Mouse (Mus musculus): Measurements from ENCODE around the gene Col6a3. TPM values are rescaled to one million over a fixed set of nuclear protein-coding genes. Genes with fewer than 3 reads are reported as not detected.

The Col6a3 gene
- polyA plus RNA-seq, 1 experiment from 2014 or later = 19.5 TPM

GRCm38 (mm10) chr1:90790925-90791324 is 52.8 kb downstream of the Col6a3 start:
- Histone ChIP-seq H3K9ac (replicated peaks; ENCODE audit: low read length) (no peak overlapping the region), H3K36me3 (replicated peaks; ENCODE audit: control insufficient read depth, insufficient read depth, low read depth, low read length) (no peaks in the 10 kb centered on the region; the same call in 1 of the 2 replicates), H3K4me3 (ENCODE audit: low read depth, low read length) (no peak overlapping the region), H3K4me1 (ENCODE audit: control insufficient read depth, insufficient read depth, low read length) (no peaks in the 10 kb centered on the region), H3K9me3 (replicated peaks; ENCODE audit: control insufficient read depth, low read length) (no peaks in the 10 kb centered on the region), H3K4me2 (ENCODE audit: low read depth, low read length) (no peak overlapping the region), H3K27ac (replicated peaks; ENCODE audit: low read depth, low read length) (no peak overlapping the region), H3K27me3 (ENCODE audit: control insufficient read depth, insufficient read depth, low read length) (no peaks in the 10 kb centered on the region)
- DNase-seq (ENCODE audit: low spot score) (no peak), ATAC-seq (replicated peaks; ENCODE audit: insufficient number of reproducible peaks, low FRiP score, low TSS enrichment, low read depth) (no peak)
- WGBS = 92% methylated on average over 4 of the region's 4 CpGs

GRCm38 (mm10) chr1:90789506-90789905 is 54.3 kb downstream of the Col6a3 start:
- Histone ChIP-seq H3K4me2 (ENCODE audit: low read depth, low read length) (no peak overlapping the region), H3K4me1 (ENCODE audit: control insufficient read depth, insufficient read depth, low read length) (no peaks in the 10 kb centered on the region), H3K36me3 (replicated peaks; ENCODE audit: control insufficient read depth, insufficient read depth, low read depth, low read length) (no peaks in the 10 kb centered on the region; the same call in 1 of the 2 replicates), H3K4me3 (ENCODE audit: low read depth, low read length) (no peak overlapping the region), H3K9me3 (replicated peaks; ENCODE audit: control insufficient read depth, low read length) (no peaks in the 10 kb centered on the region), H3K27ac (replicated peaks; ENCODE audit: low read depth, low read length) (no peak overlapping the region), H3K27me3 (ENCODE audit: control insufficient read depth, insufficient read depth, low read length) (no peaks in the 10 kb centered on the region), H3K9ac (replicated peaks; ENCODE audit: low read length) (no peak overlapping the region)
- ATAC-seq (replicated peaks; ENCODE audit: insufficient number of reproducible peaks, low FRiP score, low TSS enrichment, low read depth) (no peak), DNase-seq (ENCODE audit: low spot score) (no peak)
- WGBS = 83% methylated on average over 6 of the region's 6 CpGs

DNA sequence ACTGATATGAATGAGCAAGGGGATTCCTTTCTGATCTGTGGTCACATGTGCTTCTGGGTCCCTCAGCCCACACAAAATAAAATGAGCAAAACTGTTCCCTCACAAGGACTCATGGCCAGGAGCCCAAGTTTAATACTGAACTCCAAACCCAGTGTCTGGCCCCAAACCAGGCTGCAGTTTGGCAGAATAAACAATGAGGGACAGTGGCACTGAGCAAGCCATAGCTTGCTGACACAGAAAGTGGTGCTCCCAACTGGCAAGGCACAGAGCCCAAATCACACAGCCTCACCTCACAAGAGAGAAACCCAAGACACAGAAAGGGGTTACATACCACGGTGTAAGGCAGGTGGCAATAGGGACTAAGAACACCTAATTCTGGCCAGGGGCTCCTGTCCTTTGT is 63.3 kb downstream of the Col6a3 start:
- H3K4me2 ChIP-seq (ENCODE audit: low read depth, low read length) = no peak overlapping the region
- H3K9me3 ChIP-seq (replicated peaks; ENCODE audit: control insufficient read depth, low read length) = no peaks in the 10 kb centered on the region
- DNase-seq (ENCODE audit: low spot score) (no peak), ATAC-seq (replicated peaks; ENCODE audit: insufficient number of reproducible peaks, low FRiP score, low TSS enrichment, low read depth) (no peak)
- no peaks in the 10 kb centered on the region for H3K27me3 ChIP-seq (ENCODE audit: control insufficient read depth, insufficient read depth, low read length)
- no peaks in the 10 kb centered on the region for H3K4me1 ChIP-seq (ENCODE audit: control insufficient read depth, insufficient read depth, low read length)
- 88% methylated on average over 1 of the region's 1 CpGs for WGBS
- H3K36me3 ChIP-seq (replicated peaks; ENCODE audit: control insufficient read depth, insufficient read depth, low read depth, low read length) = no peaks in the 10 kb centered on the region
- no peak overlapping the region for H3K9ac ChIP-seq (replicated peaks; ENCODE audit: low read length)
- H3K27ac ChIP-seq (replicated peaks; ENCODE audit: low read depth, low read length) = no peak overlapping the region
- no peak overlapping the region for H3K4me3 ChIP-seq (ENCODE audit: low read depth, low read length)

- Histone ChIP-seq H3K9me3 (replicated peaks; ENCODE audit: control insufficient read depth, low read length) (no peaks in the 10 kb centered on the region), H3K9ac (replicated peaks; ENCODE audit: low read length) (no peak overlapping the region), H3K4me2 (ENCODE audit: low read depth, low read length) (no peak overlapping the region), H3K4me3 (ENCODE audit: low read depth, low read length) (no peak overlapping the region), H3K36me3 (replicated peaks; ENCODE audit: control insufficient read depth, insufficient read depth, low read depth, low read length) (no peaks in the 10 kb centered on the region), H3K4me1 (ENCODE audit: control insufficient read depth, insufficient read depth, low read length) (no peaks in the 10 kb centered on the region), H3K27ac (replicated peaks; ENCODE audit: low read depth, low read length) (no peak overlapping the region), H3K27me3 (ENCODE audit: control insufficient read depth, insufficient read depth, low read length) (no peaks in the 10 kb centered on the region)
- DNase-seq (ENCODE audit: low spot score) (no peak), ATAC-seq (replicated peaks; ENCODE audit: insufficient number of reproducible peaks, low FRiP score, low TSS enrichment, low read depth) (no peak)
- WGBS = 93% methylated on average over 7 of the region's 7 CpGs
Observed at GRCm38 (mm10) chr1:90779072-90779471, 64.7 kb downstream of the Col6a3 start.

- H3K4me3 ChIP-seq (ENCODE audit: low read depth, low read length) = no peak overlapping the region
- H3K36me3 ChIP-seq (replicated peaks; ENCODE audit: control insufficient read depth, insufficient read depth, low read depth, low read length) = no peaks in the 10 kb centered on the region
- no peaks in the 10 kb centered on the region for H3K4me1 ChIP-seq (ENCODE audit: control insufficient read depth, insufficient read depth, low read length)
- no peaks in the 10 kb centered on the region for H3K27me3 ChIP-seq (ENCODE audit: control insufficient read depth, insufficient read depth, low read length)
- ATAC-seq (replicated peaks; ENCODE audit: insufficient number of reproducible peaks, low FRiP score, low TSS enrichment, low read depth) = peak; percentile 94
- no peak overlapping the region for H3K4me2 ChIP-seq (ENCODE audit: low read depth, low read length)
- peak; percentile 55 for DNase-seq (ENCODE audit: low spot score)
- no peak overlapping the region for H3K27ac ChIP-seq (replicated peaks; ENCODE audit: low read depth, low read length)
- H3K9me3 ChIP-seq (replicated peaks; ENCODE audit: control insufficient read depth, low read length) = no peaks in the 10 kb centered on the region
- no peak overlapping the region; the same call in 1 of the 2 replicates for H3K9ac ChIP-seq (replicated peaks; ENCODE audit: low read length)
- WGBS = 7% methylated on average over 10 of the region's 10 CpGs
Observed at GRCm38 (mm10) chr1:90775477-90776241, 68.1 kb downstream of the Col6a3 start.

DNA sequence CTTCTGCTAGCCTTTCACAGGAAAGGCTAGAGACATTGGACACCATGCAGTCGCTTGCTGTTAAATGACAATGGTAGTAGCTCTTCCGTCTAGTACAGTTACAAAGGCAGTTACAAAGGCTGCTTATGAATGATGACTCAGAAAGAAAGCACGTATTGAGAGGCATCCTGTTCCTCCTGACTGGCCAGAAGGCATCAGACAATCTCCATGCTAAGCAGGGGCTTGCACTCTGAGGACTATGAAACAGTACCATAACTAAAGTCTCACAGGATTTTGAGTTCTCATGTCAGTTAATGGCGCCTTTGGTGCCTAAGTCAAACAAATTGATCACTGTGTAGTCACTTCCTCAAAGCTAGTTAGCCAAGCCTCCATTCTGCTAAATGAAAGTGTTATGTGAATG is 72.6 kb downstream of the Col6a3 start:
- no peak for ATAC-seq (replicated peaks; ENCODE audit: insufficient number of reproducible peaks, low FRiP score, low TSS enrichment, low read depth)
- Histone ChIP-seq H3K4me2 (ENCODE audit: low read depth, low read length) (no peak overlapping the region), H3K4me1 (ENCODE audit: control insufficient read depth, insufficient read depth, low read length) (no peaks in the 10 kb centered on the region), H3K9ac (replicated peaks; ENCODE audit: low read length) (no peak overlapping the region), H3K9me3 (replicated peaks; ENCODE audit: control insufficient read depth, low read length) (no peaks in the 10 kb centered on the region), H3K27ac (replicated peaks; ENCODE audit: low read depth, low read length) (no peak overlapping the region), H3K27me3 (ENCODE audit: control insufficient read depth, insufficient read depth, low read length) (no peaks in the 10 kb centered on the region), H3K4me3 (ENCODE audit: low read depth, low read length) (no peak overlapping the region), H3K36me3 (replicated peaks; ENCODE audit: control insufficient read depth, insufficient read depth, low read depth, low read length) (no peaks in the 10 kb centered on the region)
- WGBS = 62% methylated on average over 4 of the region's 4 CpGs
- no peak for DNase-seq (ENCODE audit: low spot score)

- Histone ChIP-seq H3K36me3 (replicated peaks; ENCODE audit: control insufficient read depth, insufficient read depth, low read depth, low read length) (no peaks in the 10 kb centered on the region), H3K4me2 (ENCODE audit: low read depth, low read length) (no peak overlapping the region), H3K9me3 (replicated peaks; ENCODE audit: control insufficient read depth, low read length) (no peaks in the 10 kb centered on the region), H3K4me1 (ENCODE audit: control insufficient read depth, insufficient read depth, low read length) (no peaks in the 10 kb centered on the region), H3K27me3 (ENCODE audit: control insufficient read depth, insufficient read depth, low read length) (no peaks in the 10 kb centered on the region), H3K4me3 (ENCODE audit: low read depth, low read length) (no peak overlapping the region), H3K27ac (replicated peaks; ENCODE audit: low read depth, low read length) (no peak overlapping the region), H3K9ac (replicated peaks; ENCODE audit: low read length) (no peak overlapping the region)
- ATAC-seq (replicated peaks; ENCODE audit: insufficient number of reproducible peaks, low FRiP score, low TSS enrichment, low read depth) (no peak), DNase-seq (ENCODE audit: low spot score) (no peak)
- whole genome bisulfite sequencing = 81% methylated on average over 7 of the region's 7 CpGs
Observed at GRCm38 (mm10) chr1:90770027-90770426, 73.7 kb downstream of the Col6a3 start.

- DNase-seq (ENCODE audit: low spot score) = no peak
Observed at GRCm38 (mm10) chr1:90769301-90769700, 74.5 kb downstream of the Col6a3 start.

More at GRCm38 (mm10) chr1:90769301-90769700, 74.5 kb downstream of the Col6a3 start:
- Histone ChIP-seq H3K4me1 (ENCODE audit: control insufficient read depth, insufficient read depth, low read length) (no peaks in the 10 kb centered on the region), H3K27me3 (ENCODE audit: control insufficient read depth, insufficient read depth, low read length) (no peaks in the 10 kb centered on the region), H3K4me2 (ENCODE audit: low read depth, low read length) (no peak overlapping the region), H3K4me3 (ENCODE audit: low read depth, low read length) (no peak overlapping the region), H3K27ac (replicated peaks; ENCODE audit: low read depth, low read length) (no peak overlapping the region), H3K36me3 (replicated peaks; ENCODE audit: control insufficient read depth, insufficient read depth, low read depth, low read length) (no peaks in the 10 kb centered on the region), H3K9me3 (replicated peaks; ENCODE audit: control insufficient read depth, low read length) (no peaks in the 10 kb centered on the region), H3K9ac (replicated peaks; ENCODE audit: low read length) (no peak overlapping the region)
- 64% methylated on average over 7 of the region's 7 CpGs for WGBS
- ATAC-seq (replicated peaks; ENCODE audit: insufficient number of reproducible peaks, low FRiP score, low TSS enrichment, low read depth) = no peak
